Mouse (Mus musculus) ES-Bruce4 (cell line): ENCODE data around the gene Lrpap1.

ENCODE experiments used
- CTCF ChIP-seq: IDR thresholded peaks from one replicate; pipeline ENCODE4 v1.8.1; 2011; ENCODE audit warnings: low read depth, low read length
- EP300 ChIP-seq: IDR thresholded peaks from 2 replicates; pipeline ENCODE4 v1.6.1; 2011; ENCODE audit warnings: low read depth, low read length; ENCODE audit not compliant: insufficient read depth
- POLR2A ChIP-seq: IDR thresholded peaks from one replicate; pipeline ENCODE4 v1.8.1; 2011; ENCODE audit warnings: low read length; ENCODE audit not compliant: insufficient read depth

GRCm38 (mm10) chr5:35118418-35118817 is 12.9 kb upstream of the Lrpap1 start:
- TF ChIP-seq CTCF (no peak), POLR2A (no peak), EP300 (no peak)
